Mouse (Mus musculus): ENCODE data around the gene Mlec.

DNA sequence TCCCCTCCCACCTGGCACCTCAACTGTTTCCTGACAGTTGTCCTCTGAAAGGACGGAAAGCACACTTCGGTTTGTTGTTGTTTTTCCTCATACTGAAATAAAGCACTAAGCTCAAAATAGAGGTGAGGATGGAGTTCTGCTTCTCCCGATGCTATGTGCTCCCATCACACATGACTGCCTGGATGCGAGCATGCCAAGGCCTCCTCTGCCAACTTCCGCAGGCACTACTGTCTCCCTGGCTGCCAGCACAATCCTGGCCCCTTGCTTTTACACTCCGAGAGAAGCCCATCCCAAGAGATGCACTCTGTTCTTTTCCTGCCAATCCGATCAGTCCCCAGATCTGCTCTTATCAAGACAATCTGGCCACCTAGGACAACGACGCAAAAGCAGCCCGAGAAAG, 14.4 kb downstream of the Mlec start:
- TF ChIP-seq POLR2A (IDR thresholded peaks at IDR 0.05; ENCODE audit: borderline replicate concordance, insufficient read depth, low read length) (no peak), CTCF (IDR thresholded peaks at IDR 0.05; ENCODE audit: borderline replicate concordance, insufficient read depth, low read depth, low read length) (no peak)

Data from cerebellum, adult 2 months (tissue).